Mouse (Mus musculus) bone marrow macrophage, adult 2 months (primary cell): ENCODE results near the gene Clba1.

Experiments used
- CTCF ChIP-seq: IDR thresholded peaks from 2 replicates; pipeline ENCODE4 v1.5.1; 2012; ENCODE audit warnings: low read depth, mild to moderate bottlenecking, low read length, moderate library complexity
- POLR2A ChIP-seq: IDR thresholded peaks from 2 replicates; pipeline ENCODE4 v1.6.1; 2012; ENCODE audit warnings: mild to moderate bottlenecking, low read depth, low read length, borderline replicate concordance

GRCm38 (mm10) chr12:112809641-112810040, 904 bp downstream of the Clba1 start:
- TF ChIP-seq CTCF (no peak), POLR2A (no peak)
